Mouse (Mus musculus) heart, postnatal 36 days (tissue): ENCODE measurements at regions not wholly inside any gene's neighbourhood (a gene's known extent, or its start where the extent isn't known, plus 50 kb on each side); places are given as distances from the start of the nearest gene placed in this dataset.
"Not testable (repeated sequence)": the region's sequence is repeated elsewhere in the genome, so short reads cannot be mapped to it uniquely, and the experiment has no call there.

Experiments used
- DNase-seq, 2 experiments: peaks; one replicate each; pipeline ENCODE4 v3.0.0; 2021 to 2022
- intact Hi-C: fragments of 180-260 bp; cut with DNase I; formaldehyde crosslinking; loops from one replicate; pipeline ENCODE4 v1.15.1; 2025

DNA sequence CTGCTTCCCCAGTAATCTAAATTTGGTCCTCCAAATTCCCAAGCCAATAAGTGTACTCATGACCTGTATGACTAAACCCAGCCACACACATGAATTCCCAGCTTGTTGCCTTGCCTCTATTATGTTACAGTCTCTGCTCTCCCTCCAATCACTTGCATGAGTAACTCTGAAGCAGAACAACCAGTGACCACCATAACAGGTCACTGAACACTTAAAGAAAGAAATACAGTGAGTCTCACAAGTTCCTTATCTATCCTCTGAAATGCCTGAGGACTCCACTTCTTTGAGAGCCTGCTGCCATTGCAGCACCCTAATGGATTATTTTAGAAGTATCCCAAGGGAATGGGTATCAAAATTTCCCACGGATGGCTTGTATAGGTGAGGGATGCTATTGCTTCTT, 909.7 kb downstream of the Sorcs3 start:
- intact Hi-C loops = no loop called here
- no peak for DNase-seq

DNA sequence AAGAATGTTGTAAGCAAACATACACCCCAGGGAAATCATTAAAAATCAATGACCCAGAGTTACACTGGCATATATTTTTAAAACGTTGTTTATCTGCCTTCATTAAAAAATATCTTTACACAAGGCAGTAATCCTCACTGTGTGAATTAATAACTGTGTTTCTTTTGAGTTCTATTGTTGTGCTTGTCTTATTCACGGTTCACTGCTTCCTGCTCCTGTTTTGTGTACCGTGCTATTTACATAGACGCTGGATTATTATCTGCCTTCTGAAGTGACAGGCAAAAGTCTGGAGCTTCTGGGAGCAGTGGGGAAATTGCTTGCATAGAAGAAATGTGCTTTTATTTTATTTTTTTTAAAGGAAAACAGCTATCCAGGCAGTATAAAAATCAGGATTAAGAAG, 925.8 kb downstream of the Sorcs3 start:
- intact Hi-C loops = no loop called here
- no peak for DNase-seq

DNA sequence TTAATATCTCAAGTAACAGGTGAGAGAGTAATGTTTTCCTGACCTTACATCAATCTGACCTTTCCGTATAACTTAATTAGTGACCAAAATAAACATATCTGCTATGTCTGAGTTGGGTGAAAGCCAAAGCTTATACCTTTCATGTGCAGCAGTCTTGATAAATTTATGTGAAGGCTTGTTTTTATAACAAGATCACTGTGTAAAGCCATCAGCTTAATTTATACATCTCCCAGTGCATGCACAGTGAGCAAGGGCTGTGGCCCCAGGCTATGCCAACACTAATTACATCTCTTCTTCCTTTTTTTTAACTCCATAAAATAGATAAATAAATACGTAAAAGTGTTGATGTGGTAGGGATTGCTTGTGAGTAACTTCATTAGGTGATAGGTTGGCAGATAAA, 966.3 kb downstream of the Sorcs3 start:
- DNase-seq = no peak
- intact Hi-C loops = no loop called here

DNA sequence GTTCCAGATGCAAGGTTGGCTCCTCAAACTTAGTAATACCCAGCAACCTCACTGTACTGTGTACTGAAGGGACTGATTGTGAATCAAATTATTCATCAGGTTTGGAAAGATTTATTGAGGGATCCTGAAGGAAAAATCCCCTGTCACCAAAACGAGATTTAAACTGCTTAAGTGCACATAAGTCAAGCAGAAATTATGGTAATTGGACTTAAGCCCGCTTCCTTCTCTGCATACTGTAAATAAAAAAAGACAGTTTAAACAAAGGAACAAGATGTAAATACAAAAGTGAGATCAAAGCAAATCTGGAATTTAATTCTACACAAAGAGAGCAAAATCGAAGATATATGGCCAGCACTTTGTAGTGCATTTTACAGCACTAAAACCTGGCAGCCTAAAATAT, 1002.1 kb downstream of the Sorcs3 start:
- intact Hi-C loops = no loop called here

DNA sequence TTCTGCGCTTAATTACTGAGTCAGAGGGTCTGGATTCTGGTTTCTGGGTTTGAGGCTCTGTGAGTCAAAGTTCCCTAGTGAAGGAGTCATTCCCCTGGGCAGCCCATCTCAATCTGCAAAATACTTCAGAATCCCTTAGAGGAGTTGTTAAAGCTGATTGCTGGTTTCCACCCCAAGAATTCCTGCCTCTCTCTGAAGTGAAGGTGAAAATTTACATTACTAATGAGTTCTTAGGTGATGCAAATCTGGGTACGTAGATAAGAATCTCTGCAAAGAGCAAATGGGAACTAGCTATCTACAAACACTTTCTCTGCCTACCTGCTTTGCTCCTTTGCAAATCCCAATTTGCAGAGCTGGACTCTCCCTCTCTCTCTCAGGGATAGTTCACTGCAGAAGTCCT, 1036.8 kb downstream of the Sorcs3 start:
- DNase-seq = no peak
- intact Hi-C loops = no loop called here

More for the DNA sequence above, 1002.1 kb downstream of the Sorcs3 start:
- DNase-seq = no peak

DNA sequence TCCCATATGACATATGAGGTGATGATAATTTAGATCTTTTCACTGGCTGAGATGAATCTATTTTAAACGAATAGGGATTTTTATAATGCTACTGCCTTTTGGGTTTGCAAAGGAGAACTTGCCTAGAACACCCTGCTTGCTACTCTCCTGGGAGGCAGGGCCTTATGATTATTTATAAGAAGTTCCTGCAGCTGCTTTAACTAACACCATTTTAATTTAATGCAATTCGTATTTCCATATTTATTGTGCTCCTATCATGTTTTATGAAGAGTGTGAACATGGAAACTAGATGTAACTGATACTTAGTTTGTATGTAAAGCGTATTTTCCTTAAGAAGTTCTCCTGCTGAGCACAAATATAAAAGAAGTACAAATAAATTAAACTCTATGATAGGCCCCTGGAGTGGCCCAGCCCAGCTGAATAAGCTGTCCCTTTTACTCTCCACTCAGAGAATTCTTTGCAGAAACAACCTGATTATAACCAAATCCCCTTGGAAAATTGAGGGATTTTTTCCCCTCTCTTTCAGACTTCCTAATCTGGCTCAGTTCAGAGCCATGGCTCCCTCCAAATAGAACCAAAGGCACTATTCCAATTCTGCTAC, 1039.4 kb downstream of the Sorcs3 start:
- DNase-seq = no peak
- intact Hi-C loops = no loop called here

DNA sequence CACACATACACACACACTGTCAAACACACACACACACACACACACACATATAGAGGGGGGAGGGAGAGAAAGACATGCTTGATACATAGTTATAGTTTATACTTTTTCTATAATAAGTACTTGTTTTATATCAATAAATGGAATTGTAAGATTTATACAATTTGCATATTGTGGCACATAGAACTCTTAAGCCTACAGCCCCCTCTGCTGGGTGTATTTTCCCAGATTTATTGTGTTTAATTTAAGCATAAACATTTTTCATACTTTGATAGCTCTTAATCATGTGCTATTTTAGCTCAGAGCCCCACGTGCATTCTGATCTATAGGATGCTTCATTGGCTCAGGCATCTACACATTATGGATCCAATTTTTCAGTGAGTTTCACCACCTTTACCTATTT, 1058.8 kb downstream of the Sorcs3 start:
- intact Hi-C loops = no loop called here
- no peak for DNase-seq

DNA sequence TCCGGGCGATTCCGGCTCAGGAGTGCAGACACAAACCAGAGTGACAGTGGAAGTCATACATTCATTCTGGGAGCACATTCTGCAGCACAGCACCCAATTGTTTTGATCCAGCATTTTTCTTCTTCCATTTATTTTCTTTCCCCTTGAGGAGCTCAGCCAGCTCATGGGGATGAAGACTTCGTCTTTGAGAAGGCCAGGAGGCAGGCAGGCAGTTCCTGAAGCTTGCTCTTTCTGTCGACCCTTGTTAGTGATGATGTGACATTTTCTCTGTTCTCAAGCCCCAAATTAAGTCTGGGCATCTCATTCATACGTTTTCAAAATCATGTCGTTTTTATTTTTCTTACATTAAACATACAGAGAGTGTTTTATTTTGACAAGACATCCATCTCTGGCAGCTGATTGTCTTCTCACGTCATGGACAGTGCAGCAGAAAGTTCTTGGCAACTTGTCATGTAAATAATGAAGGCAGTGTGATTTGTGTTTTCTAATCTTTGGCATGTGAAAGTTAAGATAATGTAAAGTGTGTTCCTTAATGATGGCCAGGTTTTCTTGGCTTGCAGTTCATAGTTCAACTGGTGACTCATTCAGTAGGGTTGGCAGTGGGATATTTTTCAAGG, 1062.1 kb downstream of the Sorcs3 start:
- intact Hi-C loops = no loop called here
- DNase-seq = no peak

DNA sequence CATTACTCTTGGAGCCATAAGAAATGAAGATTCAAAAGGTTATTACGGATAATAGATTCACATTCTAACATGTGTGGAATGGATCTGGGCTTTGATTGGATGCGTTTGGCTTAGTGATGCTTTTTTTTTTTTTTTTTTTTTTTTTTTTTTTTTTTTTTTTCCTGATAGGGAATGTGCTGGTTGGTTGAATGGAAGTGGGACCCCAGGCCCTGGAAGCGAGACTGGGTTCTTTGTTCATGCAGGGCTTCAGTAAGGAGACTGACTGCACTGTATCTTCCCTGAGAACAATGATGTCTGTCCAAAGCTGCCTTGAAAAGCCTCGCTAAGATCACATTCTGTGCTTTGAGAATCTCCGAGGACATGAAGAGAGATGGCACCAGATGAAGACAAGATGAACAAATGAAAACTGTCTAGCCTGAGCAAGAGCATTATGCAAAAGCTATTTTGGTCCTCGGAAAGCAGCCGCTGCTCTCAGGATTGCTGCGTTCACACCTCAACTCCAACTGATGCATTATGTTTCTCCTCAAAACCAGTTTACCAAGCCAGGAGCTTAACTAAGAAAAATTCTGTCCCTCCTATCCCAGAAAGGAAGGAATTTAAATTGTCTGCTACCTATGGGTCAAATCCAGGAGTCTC, 1076.9 kb downstream of the Sorcs3 start:
- intact Hi-C loops = no loop called here

DNA sequence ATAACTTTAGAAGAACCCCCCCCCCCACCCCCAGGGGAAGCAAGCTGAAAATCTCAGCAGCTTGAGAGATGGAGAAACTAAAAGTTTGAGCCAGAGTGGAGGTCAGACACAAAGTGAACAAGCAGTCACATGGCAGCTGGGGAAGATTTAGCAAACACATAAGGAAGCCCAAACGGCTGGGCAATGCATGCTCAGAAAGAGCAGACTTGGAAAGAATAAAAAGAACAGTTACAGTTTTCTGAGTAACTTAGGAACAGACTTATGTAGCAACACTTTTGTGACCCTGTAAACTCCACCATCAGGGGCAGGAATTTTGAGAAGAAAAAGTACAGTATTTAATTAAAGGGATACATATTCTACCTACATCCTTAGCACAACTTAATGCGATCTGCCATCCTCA, 1089.2 kb downstream of the Sorcs3 start:
- intact Hi-C loops = no loop called here
- no peak for DNase-seq

More for the DNA sequence above, 1076.9 kb downstream of the Sorcs3 start:
- DNase-seq = no peak

DNA sequence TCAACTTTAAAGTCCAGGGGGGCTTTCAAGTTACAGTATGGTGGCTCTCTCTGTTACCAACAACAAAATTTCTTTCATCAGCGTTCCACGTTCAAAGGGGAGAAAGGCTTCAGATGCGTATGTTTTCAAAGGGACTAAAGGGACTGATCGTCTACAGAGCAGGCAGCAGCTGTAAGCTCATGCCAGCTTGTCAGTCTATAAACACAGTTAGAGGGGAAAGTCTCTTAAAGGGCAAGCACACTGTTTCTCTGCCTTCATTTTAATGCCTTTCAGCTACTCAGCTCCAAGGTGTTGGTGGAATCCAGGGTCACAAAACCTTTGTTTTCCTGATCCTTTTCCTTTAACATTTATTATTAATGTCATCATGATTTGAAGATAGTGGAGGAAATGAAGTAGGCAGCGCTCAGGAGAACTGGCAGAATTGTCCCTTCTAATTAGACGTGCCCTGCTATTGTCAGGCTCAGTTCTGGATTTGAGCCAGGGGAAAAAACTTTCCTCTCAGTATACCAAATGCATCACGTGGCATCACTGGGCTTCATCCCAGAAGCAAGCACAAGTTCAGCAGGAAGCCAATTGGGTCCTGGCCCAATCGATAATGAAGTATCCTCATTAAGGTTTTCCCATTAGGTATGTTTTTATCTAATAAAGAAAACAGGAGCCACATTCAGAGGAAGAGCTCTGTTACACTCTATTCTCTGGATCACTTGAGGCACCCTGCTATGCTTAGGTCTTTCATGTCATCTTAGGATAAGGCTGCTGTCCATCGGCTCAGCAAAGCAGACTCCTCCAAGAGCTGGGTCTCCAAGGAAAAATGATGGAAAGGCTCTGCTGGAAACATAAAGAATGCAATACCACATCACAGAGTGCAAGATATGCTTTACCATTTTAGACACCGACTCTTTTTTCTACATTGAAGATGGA, 1093.8 kb downstream of the Sorcs3 start:
- intact Hi-C loops = no loop called here

DNA sequence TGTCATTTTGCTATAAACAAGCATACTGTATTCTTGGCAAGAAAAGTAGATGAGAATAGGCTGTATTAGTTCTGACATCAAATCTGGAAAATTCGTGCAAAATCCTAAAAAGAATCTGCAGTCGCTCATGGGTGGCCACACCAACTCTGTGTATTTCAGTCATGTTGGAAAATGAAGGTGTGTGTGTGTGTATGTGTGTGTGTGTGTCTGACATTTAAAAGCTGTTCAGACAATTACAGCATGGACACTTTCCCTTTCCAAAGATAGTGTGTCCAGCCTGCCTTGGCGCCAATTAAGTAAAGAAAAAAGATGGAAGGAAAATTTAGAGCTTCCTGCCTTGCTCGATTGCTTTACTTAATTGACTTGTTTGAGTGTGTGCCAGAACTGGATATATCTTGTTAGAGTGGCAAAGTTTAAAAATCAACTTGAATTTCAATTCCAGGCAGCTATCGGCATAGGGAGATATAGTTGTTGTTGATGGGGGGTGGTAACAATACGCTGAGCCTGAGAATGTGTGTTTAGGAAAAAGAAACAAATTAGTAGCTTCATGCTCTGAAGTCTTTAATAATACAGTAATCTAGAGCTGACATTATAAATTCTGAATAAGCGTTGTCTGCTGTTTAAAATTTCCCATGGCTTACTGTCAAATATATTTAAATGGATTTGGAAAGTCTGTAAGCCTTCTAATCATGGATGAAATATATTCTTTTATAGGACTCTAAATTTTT, 1095.7 kb downstream of the Sorcs3 start:
- DNase-seq = no peak
- intact Hi-C loops = no loop called here

More for the DNA sequence above, 1093.8 kb downstream of the Sorcs3 start:
- peak; percentile 13 to 14 for DNase-seq

DNA sequence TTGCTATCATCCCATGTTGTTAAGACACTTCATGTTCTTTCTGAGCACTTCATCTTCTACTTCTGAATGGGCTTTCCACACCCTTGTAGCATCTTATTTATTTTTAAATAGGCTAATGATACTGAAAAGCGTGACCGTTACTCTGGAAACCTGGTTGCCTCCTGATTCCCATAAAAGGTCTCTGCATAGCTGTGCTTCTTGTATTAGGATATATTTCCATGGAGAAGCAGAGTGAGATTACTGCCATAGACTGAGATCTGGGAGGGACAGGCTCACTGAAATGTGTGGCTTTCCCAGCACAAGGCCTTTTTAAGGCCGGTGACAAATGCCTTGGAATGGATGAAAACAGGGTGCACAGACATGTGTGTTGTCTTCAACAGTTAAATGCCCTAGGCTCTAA, 1100.0 kb downstream of the Sorcs3 start:
- intact Hi-C loops = no loop called here
- no peak for DNase-seq

DNA sequence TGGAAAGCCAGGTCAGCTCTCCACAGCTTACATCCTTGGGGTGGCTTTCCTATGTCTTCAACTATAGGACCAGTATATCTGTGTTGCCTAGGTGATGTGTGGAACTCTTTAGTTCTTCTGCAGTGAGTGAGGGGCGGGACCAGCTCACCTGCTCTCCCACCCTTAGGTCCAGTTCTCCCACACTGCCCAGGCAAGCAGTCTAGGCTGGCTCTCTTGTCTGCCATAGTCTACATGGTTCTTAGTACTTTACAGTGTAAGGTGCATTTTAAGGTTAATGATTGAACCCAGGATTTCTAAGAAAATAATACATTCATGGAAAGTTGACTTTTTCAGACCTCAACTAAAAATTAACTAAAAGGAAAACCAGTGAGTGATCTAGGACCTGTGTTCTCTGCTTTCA, 1108.4 kb downstream of the Sorcs3 start:
- intact Hi-C loops = no loop called here

DNA sequence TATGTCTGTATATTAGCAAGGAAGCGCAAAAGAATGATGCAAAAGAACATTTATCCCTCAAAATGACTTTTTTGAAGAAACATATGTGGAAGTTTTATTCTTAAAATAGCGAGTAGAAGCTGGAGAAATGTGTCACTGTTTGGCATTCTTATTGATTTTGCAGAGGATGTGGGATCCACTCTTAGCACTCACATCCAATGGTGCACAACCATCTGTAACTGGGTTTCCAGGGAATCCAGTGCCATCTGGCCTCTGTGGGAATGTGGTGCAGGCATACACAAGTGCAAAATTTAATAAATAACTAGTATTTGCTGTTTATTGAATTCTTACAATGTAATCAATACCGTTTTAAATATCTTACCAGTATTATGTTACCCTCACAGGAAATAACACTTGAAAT, 1153.8 kb downstream of the Sorcs3 start:
- intact Hi-C loops = no loop called here
- DNase-seq = no peak

More for the DNA sequence above, 1108.4 kb downstream of the Sorcs3 start:
- DNase-seq = no peak

DNA sequence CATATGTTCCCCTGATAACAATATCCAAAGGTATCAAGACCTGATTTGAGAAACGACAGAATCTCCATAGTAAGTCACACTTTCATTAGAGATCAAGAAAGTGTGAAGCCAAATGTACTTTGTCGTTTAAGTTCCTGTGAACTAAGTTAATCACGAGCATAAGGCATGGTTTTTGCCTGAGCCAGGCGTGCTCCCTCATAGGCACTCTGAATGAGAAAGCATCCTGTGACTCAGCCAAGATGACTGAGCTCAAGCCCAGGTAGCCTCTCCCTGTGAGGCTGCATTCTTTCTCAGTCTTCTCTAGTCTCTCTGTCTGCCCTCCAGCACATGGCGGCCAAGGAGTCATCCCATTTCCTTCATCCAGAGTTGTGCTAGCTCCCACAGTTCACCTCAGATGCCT, 1154.9 kb downstream of the Sorcs3 start:
- intact Hi-C loops = no loop called here
- no peak for DNase-seq

DNA sequence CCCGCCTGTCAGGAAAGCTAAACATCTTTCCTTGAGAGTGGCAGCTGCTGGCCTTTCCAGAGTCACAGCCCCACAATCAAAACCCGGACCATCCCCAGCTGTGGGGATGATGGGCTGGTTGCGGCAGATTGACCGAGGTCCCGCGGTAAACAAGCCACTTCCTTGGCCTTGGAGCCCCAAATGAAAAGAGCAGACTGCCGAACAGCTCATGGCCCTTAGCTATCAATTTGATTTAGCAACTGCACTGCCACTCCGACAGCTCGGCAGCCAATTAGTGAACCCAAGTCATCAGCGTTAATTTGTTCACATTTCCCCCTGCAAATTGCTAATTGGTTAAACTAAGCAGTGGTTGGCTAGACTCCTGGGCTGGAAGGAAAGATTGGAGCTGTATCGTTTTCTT, 1155.3 kb downstream of the Sorcs3 start:
- intact Hi-C loops, DNase-seq: not testable (repeated sequence)

DNA sequence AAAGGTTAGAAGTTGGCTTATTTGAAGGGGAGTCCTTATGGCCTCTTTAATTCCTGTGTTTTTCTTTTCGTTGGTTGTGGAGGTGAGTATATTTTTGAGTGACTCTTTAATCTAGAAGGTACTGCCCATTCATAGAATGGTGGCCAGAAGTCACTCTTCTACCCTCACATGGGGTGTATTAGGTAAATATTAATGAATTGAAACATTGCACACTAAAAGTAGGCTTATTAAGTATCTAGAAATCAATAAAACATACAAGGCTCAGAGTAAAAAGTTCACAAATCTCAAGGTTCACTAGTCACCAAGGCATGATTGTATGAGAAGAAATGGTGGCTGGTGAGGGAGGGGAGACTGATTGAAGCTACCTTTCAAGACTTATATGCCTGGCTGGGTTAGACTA, 1167.1 kb downstream of the Sorcs3 start:
- intact Hi-C loops = no loop called here
- DNase-seq = no peak

DNA sequence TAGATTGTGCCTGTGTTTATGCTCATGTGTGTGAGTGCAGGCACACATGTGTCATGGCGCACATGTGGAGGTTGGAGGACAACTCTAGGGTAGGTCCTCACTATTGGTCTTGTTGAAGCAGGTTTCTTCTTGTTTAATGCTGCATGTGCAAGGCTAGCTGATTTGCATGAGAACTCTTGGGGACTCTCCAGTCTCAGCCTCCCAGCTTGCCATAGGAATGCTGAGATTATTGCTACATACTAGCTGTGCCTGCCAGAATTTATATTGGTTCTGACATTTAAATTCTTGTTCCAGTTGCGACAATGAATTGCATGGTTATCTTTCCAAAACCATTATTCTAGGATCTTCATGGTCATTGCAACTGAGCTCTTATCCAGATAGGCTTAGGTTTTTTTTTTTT, 1168.5 kb downstream of the Sorcs3 start:
- DNase-seq = no peak
- intact Hi-C loops = no loop called here

DNA sequence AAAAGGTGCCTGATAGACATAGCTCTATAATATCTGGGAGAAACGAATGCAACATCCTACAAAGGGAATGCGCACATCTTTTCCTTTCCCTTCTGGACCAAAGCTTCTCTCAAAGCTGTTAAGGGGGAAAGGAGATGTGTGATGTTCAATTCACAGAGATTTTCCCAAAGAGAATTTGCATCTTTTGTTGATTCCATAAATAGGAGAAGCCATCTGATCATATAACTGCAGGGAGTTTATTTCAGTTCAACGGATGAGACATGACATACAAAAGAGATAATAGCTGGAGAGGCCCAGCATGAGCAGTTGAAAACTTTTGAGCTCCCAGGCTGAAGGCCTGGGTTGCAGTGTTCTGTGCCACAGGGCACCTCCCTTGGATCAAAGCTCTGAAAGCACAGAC, 1169.1 kb downstream of the Sorcs3 start:
- intact Hi-C loops = no loop called here
- no peak for DNase-seq
